Mouse (Mus musculus) gastrocnemius, adult 8-10 months (tissue): ENCODE data around the gene Entpd6. TPM values are rescaled to one million over a fixed set of nuclear protein-coding genes. Genes with fewer than 3 reads are reported as not detected.
A peak's percentile ranks its signal among the peaks of the same experiment; 100 is the strongest.

ENCODE experiments used
- DNase-seq, 2 experiments: peaks; one replicate each; pipeline ENCODE4 v3.0.0; 2022; ENCODE audit warnings: low spot score in 2 of 2
- total RNA-seq, 4 experiments: library from RNA; stranded (reverse); gene quantifications; 2 replicates each; pipeline ENCODE4 v1.2.4; 2022

Entpd6 gene
- total RNA-seq, 4 experiments from 2014 or later, result 8.7 to 9.9 (median 9.0) TPM

- peak; percentile 57 to 75 for DNase-seq
These were observed 37.7 kb downstream of the Entpd6 start, which contains the start of gene Pygb for GRCm38 (mm10) chr2:150786251-150787180. Pygb (plus strand) TSS chr2:150786735.

- DNase-seq, result no peak
These were observed 38.5 kb downstream of the Entpd6 start for GRCm38 (mm10) chr2:150787234-150787771.

GRCm38 (mm10) chr2:150788768-150789550 lies 40.1 kb downstream of the Entpd6 start:
- DNase-seq, result peak; percentile 52 to 55

- no peak for DNase-seq
These were observed 44.5 kb downstream of the Entpd6 start for GRCm38 (mm10) chr2:150793320-150793719.

- no peak for DNase-seq
These were observed 49.2 kb downstream of the Entpd6 start for GRCm38 (mm10) chr2:150798084-150798483.

- DNase-seq, result no peak
These were observed 51.8 kb downstream of the Entpd6 start for GRCm38 (mm10) chr2:150800616-150801015.

- DNase-seq, result no peak
These were observed 54.2 kb downstream of the Entpd6 start for GRCm38 (mm10) chr2:150803035-150803434.

GRCm38 (mm10) chr2:150808381-150808780 lies 59.5 kb downstream of the Entpd6 start:
- no peak for DNase-seq

- DNase-seq, result no peak
These were observed 60.0 kb downstream of the Entpd6 start for GRCm38 (mm10) chr2:150808812-150809211.

- no peak for DNase-seq
These were observed 61.8 kb downstream of the Entpd6 start for GRCm38 (mm10) chr2:150810603-150811002.

GRCm38 (mm10) chr2:150812816-150813215 lies 64.0 kb downstream of the Entpd6 start:
- DNase-seq, result no peak

- DNase-seq, result no peak
These were observed 68.0 kb downstream of the Entpd6 start for GRCm38 (mm10) chr2:150816676-150817402.

GRCm38 (mm10) chr2:150818742-150819141 lies 69.9 kb downstream of the Entpd6 start:
- DNase-seq, result no peak

GRCm38 (mm10) chr2:150820720-150821119 lies 71.9 kb downstream of the Entpd6 start:
- no peak for DNase-seq

Other genes starting within 250 kb of the Entpd6 start
- under 1 TPM in 1 of 4 experiments, not detected in 3; 0.40 TPM for gene Cst7, start 178.6 kb upstream of the Entpd6 start, total RNA-seq
- gene Apmap, start 140.5 kb upstream of the Entpd6 start, total RNA-seq, result 10 to 100 TPM; 17.2 to 19.3 (median 18.1) TPM
- 10 to 100 TPM; 16.1 to 25.1 (median 18.9) TPM for gene Acss1, start 80.5 kb upstream of the Entpd6 start, total RNA-seq
- not detected for gene Vsx1, start 59.7 kb upstream of the Entpd6 start, total RNA-seq
- 1 to 10 TPM; 3.1 to 5.0 (median 3.9) TPM for gene Pygb, start 37.7 kb downstream of the Entpd6 start, total RNA-seq
- gene Abhd12, start 155.7 kb downstream of the Entpd6 start, total RNA-seq, result 10 to 100 TPM; 22.0 to 27.5 (median 25.7) TPM
- gene Gins1, start 156.4 kb downstream of the Entpd6 start, total RNA-seq, result 1 to 10 TPM; 1.6 to 2.7 (median 1.9) TPM